Mouse (Mus musculus) liver, postnatal 0 days (tissue): Measurements from ENCODE around the gene Fam213b. TPM values are rescaled to one million over a fixed set of nuclear protein-coding genes. Genes with fewer than 3 reads are reported as not detected.

ENCODE experiments used
- ATAC-seq: fragments of 200-750 bp; cut with Nextera tagmentation; 2 replicates; pipeline ENCODE4 v1.8.0; 2017; ENCODE audit warnings: mild to moderate bottlenecking, moderate library complexity
- DNase-seq: peaks from one replicate; pipeline ENCODE4 v3.0.0-alpha.2; 2016
- H3K27ac ChIP-seq: fragments of 300-500 bp; sonication (generic); 2 replicates; pipeline ENCODE4 v1.5.1; 2014; ENCODE audit warnings: antibody characterized with exemption, moderate library complexity, mild to moderate bottlenecking, low read depth
- H3K27me3 ChIP-seq: fragments of 300-500 bp; sonication (generic); 2 replicates; pipeline ENCODE4 v1.6.1; 2014; ENCODE audit warnings: low read length, control low read depth, mixed read lengths; ENCODE audit not compliant: insufficient read depth
- H3K36me3 ChIP-seq: fragments of 300-500 bp; sonication (generic); replicated peaks from 2 replicates; pipeline ENCODE4 v1.6.1; 2014; ENCODE audit warnings: mild to moderate bottlenecking, control low read depth, low read length, moderate library complexity, mixed read lengths; ENCODE audit not compliant: insufficient read depth
- H3K4me1 ChIP-seq: fragments of 300-500 bp; sonication (generic); 2 replicates; pipeline ENCODE4 v1.6.1; 2014; ENCODE audit warnings: antibody characterized with exemption, mild to moderate bottlenecking, control low read depth; ENCODE audit not compliant: insufficient read depth
- H3K4me2 ChIP-seq: fragments of 300-500 bp; sonication (generic); 2 replicates; pipeline ENCODE4 v1.6.1; 2014; ENCODE audit warnings: low read depth, mild to moderate bottlenecking, low read length, moderate library complexity, mixed read lengths
- H3K4me3 ChIP-seq: fragments of 300-500 bp; sonication (generic); 2 replicates; pipeline ENCODE4 v1.5.1; 2014; ENCODE audit warnings: low read depth, low read length
- H3K9ac ChIP-seq: fragments of 300-500 bp; sonication (generic); replicated peaks from 2 replicates; pipeline ENCODE4 v1.6.1; 2014; ENCODE audit warnings: mild to moderate bottlenecking, moderate library complexity
- H3K9me3 ChIP-seq: fragments of 300-500 bp; sonication (generic); 2 replicates; pipeline ENCODE4 v1.6.1; 2016; ENCODE audit warnings: mild to moderate bottlenecking, control low read depth, low read length, mixed read lengths
- CTCF ChIP-seq: sonication (generic); IDR thresholded peaks from 2 replicates; pipeline ENCODE4 v1.5.1; 2016; ENCODE audit warnings: antibody characterized with exemption, low read depth
- EP300 ChIP-seq: IDR thresholded peaks from 2 replicates; pipeline ENCODE4 v1.6.1; 2016; ENCODE audit warnings: antibody characterized with exemption, low read depth, mild to moderate bottlenecking
- WGBS: fragments of 180-500 bp; shearing (Covaris S2); extraction: QIAGEN DNeasy Blood & Tissue Kit; methylation state at CpG from one replicate; pipeline ENCODE4 v1.1.7; 2014; ENCODE audit not compliant: insufficient replicate concordance; 5-methylcytosine and 5-hydroxymethylcytosine counted together
- polyA plus RNA-seq: library from polyadenylated mRNA; unstranded; fragments of >200 nt; fragmentation: Nextera tagmentation; extraction: Ambion mirVana; gene quantifications from 2 replicates; pipeline ENCODE4 v1.2.1, GENCODE M21; 2015

Gene Fam213b
- polyA plus RNA-seq, 1 experiment from 2014 or later, result 5.9 TPM

GRCm38 (mm10) chr4:154866391-154866790 is 32.5 kb downstream of the Fam213b start:
- H3K27me3 ChIP-seq, result peaks cover 2% of the 10 kb centered on the region; the same call in 1 of the 2 replicates
- no peak overlapping the region for H3K9ac ChIP-seq
- H3K36me3 ChIP-seq, result no peaks in the 10 kb centered on the region
- H3K4me3 ChIP-seq, result no peak overlapping the region
- DNase-seq (no peak), ATAC-seq (no peak)
- 0 out of 2 replicates have a peak, but pooled peaks cover 2% of the 10 kb centered on the region for H3K4me1 ChIP-seq
- no peak overlapping the region for H3K4me2 ChIP-seq
- H3K9me3 ChIP-seq, result no peaks in the 10 kb centered on the region
- WGBS, result 78% methylated on average over 5 of the region's 5 CpGs
- H3K27ac ChIP-seq, result no peak overlapping the region
- TF ChIP-seq CTCF (no peak), EP300 (no peak)

- H3K9ac ChIP-seq, result no peak overlapping the region
- peak overlapping the region; percentile 76; the same call in 1 of the 2 replicates for H3K4me2 ChIP-seq
These were observed 33.8 kb downstream of the Fam213b start for GRCm38 (mm10) chr4:154864961-154865760.

GRCm38 (mm10) chr4:154864271-154864771 is 34.6 kb downstream of the Fam213b start:
- H3K27ac ChIP-seq, result no peak overlapping the region
- peak overlapping the region; percentile 34 for H3K4me3 ChIP-seq
- peak overlapping the region; percentile 13; the same call in 1 of the 2 replicates for H3K9ac ChIP-seq
- H3K4me1 ChIP-seq, result 0 out of 2 replicates have a peak, but pooled peaks cover 2% of the 10 kb centered on the region
- H3K9me3 ChIP-seq, result no peaks in the 10 kb centered on the region
- peak; percentile 94 for ATAC-seq
- TF ChIP-seq EP300 (no peak), CTCF (peak; percentile 40)
- H3K36me3 ChIP-seq, result no peaks in the 10 kb centered on the region
- 2% methylated on average over 18 of the region's 18 CpGs for WGBS
- 0 out of 2 replicates have a peak, but pooled peaks cover 3% of the 10 kb centered on the region for H3K27me3 ChIP-seq
- H3K4me2 ChIP-seq, result peak overlapping the region; percentile 76
- DNase-seq, result peak; percentile 90

More at GRCm38 (mm10) chr4:154864961-154865760, 33.8 kb downstream of the Fam213b start:
- TF ChIP-seq CTCF (no peak), EP300 (no peak)
- Histone ChIP-seq H3K4me1 (0 out of 2 replicates have a peak, but pooled peaks cover 2% of the 10 kb centered on the region), H3K36me3 (no peaks in the 10 kb centered on the region), H3K4me3 (no peak overlapping the region), H3K9me3 (no peaks in the 10 kb centered on the region), H3K27me3 (no peaks in the 10 kb centered on the region), H3K27ac (no peak overlapping the region)
- DNase-seq (no peak), ATAC-seq (no peak)
- 78% methylated on average over 18 of the region's 18 CpGs for WGBS

- Histone ChIP-seq H3K4me1 (0 out of 2 replicates have a peak, but pooled peaks cover 2% of the 10 kb centered on the region), H3K27ac (no peak overlapping the region), H3K9ac (no peak overlapping the region), H3K4me2 (no peak overlapping the region), H3K9me3 (no peaks in the 10 kb centered on the region), H3K36me3 (no peaks in the 10 kb centered on the region), H3K27me3 (0 out of 2 replicates have a peak, but pooled peaks cover 9% of the 10 kb centered on the region), H3K4me3 (no peak overlapping the region)
- 73% methylated on average over 3 of the region's 3 CpGs for WGBS
- ATAC-seq (no peak), DNase-seq (no peak)
- TF ChIP-seq EP300, result no peak
- no peak for TF ChIP-seq CTCF
These were observed 35.4 kb downstream of the Fam213b start for GRCm38 (mm10) chr4:154863436-154863935.

GRCm38 (mm10) chr4:154861967-154862366 is 37.0 kb downstream of the Fam213b start:
- no peaks in the 10 kb centered on the region for H3K9me3 ChIP-seq
- DNase-seq, result no peak
- 65% methylated on average over 5 of the region's 5 CpGs for WGBS
- H3K4me3 ChIP-seq, result no peak overlapping the region
- ATAC-seq, result no peak
- H3K4me1 ChIP-seq, result 0 out of 2 replicates have a peak, but pooled peaks cover 2% of the 10 kb centered on the region
- no peak overlapping the region for H3K9ac ChIP-seq
- H3K36me3 ChIP-seq, result no peaks in the 10 kb centered on the region
- no peak overlapping the region for H3K4me2 ChIP-seq
- TF ChIP-seq EP300, result no peak
- TF ChIP-seq CTCF, result no peak
- H3K27ac ChIP-seq, result no peak overlapping the region
- H3K27me3 ChIP-seq, result peaks cover 13% of the 10 kb centered on the region

GRCm38 (mm10) chr4:154858601-154859000 is 40.3 kb downstream of the Fam213b start:
- H3K4me3 ChIP-seq, result no peak overlapping the region
- no peaks in the 10 kb centered on the region for H3K4me1 ChIP-seq
- ATAC-seq (no peak), DNase-seq (no peak)
- 48% methylated on average over 3 of the region's 3 CpGs for WGBS
- no peak overlapping the region for H3K27ac ChIP-seq
- no peaks in the 10 kb centered on the region for H3K36me3 ChIP-seq
- peaks cover 44% of the 10 kb centered on the region for H3K27me3 ChIP-seq
- H3K4me2 ChIP-seq, result no peak overlapping the region
- H3K9ac ChIP-seq, result no peak overlapping the region
- no peaks in the 10 kb centered on the region for H3K9me3 ChIP-seq
- TF ChIP-seq CTCF, result no peak
- no peak for TF ChIP-seq EP300
